Mouse (Mus musculus): ENCODE data around the gene Omt2a. TPM values are rescaled to one million over a fixed set of nuclear protein-coding genes. Genes with fewer than 3 reads are reported as not detected.
"Not testable (repeated sequence)": the region's sequence is repeated elsewhere in the genome, so short reads cannot be mapped to it uniquely, and the experiment has no call there.

The Omt2a gene
- polyA plus RNA-seq, 1 experiment from 2014 or later: not detected

- not testable (repeated sequence) for H3K9ac ChIP-seq (replicated peaks); H3K27ac ChIP-seq; H3K4me1 ChIP-seq (replicated peaks); H3K27me3 ChIP-seq; H3K4me2 ChIP-seq (replicated peaks); H3K4me3 ChIP-seq (replicated peaks); H3K9me3 ChIP-seq; H3K36me3 ChIP-seq; ATAC-seq
- WGBS: 92% methylated on average over 1 of the region's 1 CpGs
Measured at GRCm38 (mm10) chr9:78293683-78294082, 20.9 kb downstream of the Omt2a start.

- not testable (repeated sequence) for H3K4me2 ChIP-seq (replicated peaks); ATAC-seq; H3K27ac ChIP-seq; H3K36me3 ChIP-seq; H3K4me3 ChIP-seq (replicated peaks); H3K9ac ChIP-seq (replicated peaks); H3K27me3 ChIP-seq; H3K9me3 ChIP-seq; H3K4me1 ChIP-seq (replicated peaks)
- 93% methylated on average over 8 of the region's 8 CpGs for WGBS
Measured at GRCm38 (mm10) chr9:78292462-78292861, 22.1 kb downstream of the Omt2a start.

GRCm38 (mm10) chr9:78289723-78290122 is 24.9 kb downstream of the Omt2a start, which contains the start of gene Gm10639:
TSS of gene Gm10639 (plus strand) at chr9:78289923.
- not testable (repeated sequence) for H3K4me1 ChIP-seq (replicated peaks); H3K4me2 ChIP-seq (replicated peaks); H3K36me3 ChIP-seq; H3K27ac ChIP-seq; H3K9ac ChIP-seq (replicated peaks); H3K9me3 ChIP-seq; H3K4me3 ChIP-seq (replicated peaks); ATAC-seq; H3K27me3 ChIP-seq
- 97% methylated on average over 3 of the region's 3 CpGs for WGBS

- not testable (repeated sequence) for ATAC-seq; H3K9me3 ChIP-seq; H3K9ac ChIP-seq (replicated peaks); H3K27me3 ChIP-seq; H3K27ac ChIP-seq; H3K4me2 ChIP-seq (replicated peaks); H3K36me3 ChIP-seq; H3K4me3 ChIP-seq (replicated peaks); H3K4me1 ChIP-seq (replicated peaks)
- 60% methylated on average over 1 of the region's 1 CpGs for WGBS
Measured at GRCm38 (mm10) chr9:78289063-78289462, 25.5 kb downstream of the Omt2a start.

GRCm38 (mm10) chr9:78282002-78282711 is 32.4 kb downstream of the Omt2a start:
- H3K4me1 ChIP-seq (replicated peaks); H3K9me3 ChIP-seq; H3K36me3 ChIP-seq; ATAC-seq; H3K27ac ChIP-seq; H3K4me2 ChIP-seq (replicated peaks); H3K27me3 ChIP-seq; H3K4me3 ChIP-seq (replicated peaks); H3K9ac ChIP-seq (replicated peaks): not testable (repeated sequence)
- WGBS: 88% methylated on average over 4 of the region's 4 CpGs

GRCm38 (mm10) chr9:78270945-78271344 is 43.7 kb downstream of the Omt2a start:
- not testable (repeated sequence) for H3K27me3 ChIP-seq; H3K9me3 ChIP-seq; H3K4me1 ChIP-seq (replicated peaks); H3K4me2 ChIP-seq (replicated peaks); H3K4me3 ChIP-seq (replicated peaks); H3K27ac ChIP-seq; H3K36me3 ChIP-seq; ATAC-seq; H3K9ac ChIP-seq (replicated peaks)
- 90% methylated on average over 3 of the region's 3 CpGs for WGBS

Other genes with a start within 250 kb of the Omt2a start
- 38.2 and 44.3 TPM in 2 replicates for gene Fbxo9, start 205.7 kb downstream of the Omt2a start, polyA plus RNA-seq (2015; fragmentation: Nextera tagmentation; extraction: Ambion mirVana)
- 42.0 and 42.3 TPM in 2 replicates for gene Ick, start 205.6 kb downstream of the Omt2a start, polyA plus RNA-seq (2015; fragmentation: Nextera tagmentation; extraction: Ambion mirVana)
- 15.5 and 19.5 TPM in 2 replicates for gene Gsta4, start 132.0 kb downstream of the Omt2a start, polyA plus RNA-seq (2015; fragmentation: Nextera tagmentation; extraction: Ambion mirVana)
- gene Gsta1, start 84.1 kb downstream of the Omt2a start, polyA plus RNA-seq (2015; fragmentation: Nextera tagmentation; extraction: Ambion mirVana): not detected in 2 replicates
- not detected in 2 replicates for gene Gm3776, start 57.7 kb downstream of the Omt2a start, polyA plus RNA-seq (2015; fragmentation: Nextera tagmentation; extraction: Ambion mirVana)
- not detected in 2 replicates for gene Gm10639, start 24.9 kb downstream of the Omt2a start, polyA plus RNA-seq (2015; fragmentation: Nextera tagmentation; extraction: Ambion mirVana)
- gene Omt2b, start 12.8 kb upstream of the Omt2a start, polyA plus RNA-seq (2015; fragmentation: Nextera tagmentation; extraction: Ambion mirVana): not detected in 2 replicates
- gene Gsta2, start 41.0 kb upstream of the Omt2a start, polyA plus RNA-seq (2015; fragmentation: Nextera tagmentation; extraction: Ambion mirVana): not detected in 2 replicates
- 1.8 and 2.0 TPM in 2 replicates for gene Dppa5a, start 53.4 kb upstream of the Omt2a start, polyA plus RNA-seq (2015; fragmentation: Nextera tagmentation; extraction: Ambion mirVana)
- 5.4 and 5.5 TPM in 2 replicates for gene Ooep, start 63.9 kb upstream of the Omt2a start, polyA plus RNA-seq (2015; fragmentation: Nextera tagmentation; extraction: Ambion mirVana)
- gene Ddx43, start 81.0 kb upstream of the Omt2a start, polyA plus RNA-seq (2015; fragmentation: Nextera tagmentation; extraction: Ambion mirVana): 0.28 and 0.31 TPM in 2 replicates
- gene Cgas, start 128.4 kb upstream of the Omt2a start, polyA plus RNA-seq (2015; fragmentation: Nextera tagmentation; extraction: Ambion mirVana): 0.46 and 0.51 TPM in 2 replicates
- 25.4 and 26.3 TPM in 2 replicates for gene Mto1, start 133.4 kb upstream of the Omt2a start, polyA plus RNA-seq (2015; fragmentation: Nextera tagmentation; extraction: Ambion mirVana)
- 0.58 and 1.0 TPM in 2 replicates for gene Gm17324, start 134.0 kb upstream of the Omt2a start, polyA plus RNA-seq (2015; fragmentation: Nextera tagmentation; extraction: Ambion mirVana)
- gene Eef1a1, start 174.4 kb upstream of the Omt2a start, polyA plus RNA-seq (2015; fragmentation: Nextera tagmentation; extraction: Ambion mirVana): 3,693 and 3,771 TPM in 2 replicates